Mouse (Mus musculus): ENCODE measurements at regions not wholly inside any gene's neighbourhood (a gene's known extent, or its start where the extent isn't known, plus 50 kb on each side); places are given as distances from the start of the nearest gene placed in this dataset.

DNA sequence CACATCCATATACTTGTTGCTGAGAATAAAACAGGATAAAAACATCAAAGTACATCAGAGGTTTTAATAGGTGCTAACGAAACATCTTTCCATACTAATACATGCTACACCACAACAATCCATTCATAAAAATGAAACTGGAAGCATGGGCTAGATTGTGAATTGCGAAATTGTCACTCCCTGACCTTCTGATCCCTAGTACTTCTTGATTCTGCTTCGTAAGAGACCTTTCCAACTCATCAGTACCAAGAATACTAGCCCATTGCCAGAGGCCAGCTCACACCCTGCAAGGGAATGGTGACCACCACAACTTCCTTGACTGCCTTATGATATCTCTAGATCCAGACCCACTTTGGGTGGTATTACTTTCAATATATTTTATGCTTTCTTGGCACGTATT lies 177.3 kb upstream of the Cdyl start:
- no peak for DNase-seq

DNA sequence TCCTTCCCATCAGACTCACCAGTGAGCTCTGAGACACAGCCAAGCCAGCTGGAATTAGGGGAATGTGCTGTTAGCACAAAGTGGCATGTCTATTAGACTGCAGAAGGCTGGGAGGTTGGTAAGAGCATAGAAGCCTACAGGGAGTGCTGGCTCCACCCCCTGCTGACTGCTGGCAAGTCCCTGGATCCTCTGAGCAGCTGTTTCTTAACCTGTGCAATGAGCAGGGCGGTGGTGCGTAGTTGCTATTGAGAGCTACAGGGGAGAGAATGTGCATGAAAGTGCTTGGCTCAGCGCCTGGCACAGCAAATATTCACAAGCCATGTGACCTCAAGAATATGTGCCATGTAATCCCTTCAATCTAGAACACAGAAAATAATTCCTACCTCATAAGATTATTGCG lies 173.5 kb upstream of the Cdyl start:
- peak; percentile 31 to 57 for DNase-seq

- peak; percentile 64 to 78 for DNase-seq
Observed at GRCm38 (mm10) chr13:35499776-35500175, 159.9 kb upstream of the Cdyl start.

DNA sequence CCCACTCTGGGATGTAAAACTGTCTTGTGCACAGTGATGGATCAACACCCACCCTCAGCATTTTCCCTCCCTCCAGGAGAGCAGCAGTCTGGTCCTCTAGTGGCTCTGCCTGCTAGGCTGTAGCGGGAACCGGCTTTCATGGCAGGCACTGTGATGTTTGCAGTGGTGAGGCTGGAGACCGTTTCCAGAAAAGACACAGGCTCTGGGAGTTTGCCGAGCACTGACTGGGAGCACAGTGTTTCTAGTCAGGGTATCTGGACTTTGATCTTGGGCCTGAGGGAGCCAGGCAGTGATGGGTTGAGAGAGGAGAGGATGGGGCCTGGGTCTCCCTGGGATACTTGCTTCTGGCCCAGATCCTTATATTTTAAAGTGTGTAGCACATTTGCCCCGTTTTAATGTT lies 158.7 kb upstream of the Cdyl start:
- peak; percentile 31 to 38 for DNase-seq

- DNase-seq = peak; percentile 83 to 86
Observed at GRCm38 (mm10) chr13:35501351-35502146, 158.1 kb upstream of the Cdyl start.

DNA sequence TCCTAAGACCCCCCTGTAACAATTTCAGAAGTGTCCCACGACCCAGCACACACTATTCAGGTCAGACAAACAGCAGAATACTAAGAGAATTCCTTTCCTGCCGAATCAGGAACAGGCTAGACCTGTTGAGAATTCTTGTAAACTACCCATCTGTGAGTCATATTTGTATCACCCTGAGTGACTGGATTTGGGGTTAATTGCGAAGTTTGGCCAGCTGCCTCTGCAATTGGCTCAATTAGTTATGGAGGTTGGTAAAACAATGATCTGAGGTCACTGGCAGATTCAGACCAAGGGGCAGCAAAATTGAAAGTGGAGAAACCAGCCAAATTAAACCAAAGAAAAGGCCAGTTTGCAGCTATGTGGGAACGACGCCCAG lies 157.5 kb upstream of the Cdyl start:
- peak in 1 of 2 experiments; percentile 42 for DNase-seq

DNA sequence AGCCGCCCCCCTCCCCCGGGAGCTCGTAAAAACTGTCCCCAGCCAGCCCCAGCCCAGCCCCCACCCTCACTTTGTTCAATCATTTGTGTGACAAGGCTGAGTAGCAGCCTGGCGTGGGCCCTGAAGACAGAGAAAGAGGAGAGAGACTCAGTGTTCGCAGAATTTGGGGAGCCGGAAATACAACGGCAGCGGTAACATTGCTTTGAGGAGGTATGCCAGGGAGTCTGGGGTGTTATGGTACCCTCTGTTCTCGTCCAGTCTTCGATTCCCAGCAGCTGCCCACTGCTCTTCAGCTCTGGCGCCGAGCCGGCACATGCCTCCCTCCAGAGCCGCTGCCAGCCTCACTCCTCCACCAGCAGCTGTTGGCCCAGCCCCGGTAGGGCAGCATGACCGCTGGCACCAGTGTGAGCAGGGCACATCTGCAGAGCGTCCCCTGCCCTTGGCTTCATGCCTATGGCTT lies 156.2 kb upstream of the Cdyl start:
- DNase-seq = peak; percentile 30 to 46

DNA sequence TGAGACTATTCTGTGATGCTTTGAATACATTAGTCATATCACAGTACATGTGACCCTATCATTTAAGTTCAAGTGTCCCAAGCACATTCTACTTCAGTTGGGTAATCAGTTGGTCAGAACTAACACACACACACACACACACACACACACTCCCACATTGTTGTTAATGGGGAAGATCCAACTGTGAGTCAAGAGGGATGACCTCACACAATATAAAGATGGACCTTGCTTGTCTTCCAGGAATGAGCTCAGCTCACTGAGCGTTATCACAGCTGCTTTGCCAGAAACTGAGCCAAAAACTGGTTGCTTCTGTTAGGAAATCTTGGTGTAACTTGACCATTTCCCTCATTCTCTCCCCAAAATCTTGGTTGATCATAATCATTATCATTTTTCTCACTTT lies 152.4 kb upstream of the Cdyl start:
- no peak for DNase-seq

- DNase-seq = no peak
Observed at GRCm38 (mm10) chr13:35512029-35512507, 147.6 kb upstream of the Cdyl start.

- no peak for DNase-seq
Observed at GRCm38 (mm10) chr13:35513120-35513519, 146.5 kb upstream of the Cdyl start.

DNA sequence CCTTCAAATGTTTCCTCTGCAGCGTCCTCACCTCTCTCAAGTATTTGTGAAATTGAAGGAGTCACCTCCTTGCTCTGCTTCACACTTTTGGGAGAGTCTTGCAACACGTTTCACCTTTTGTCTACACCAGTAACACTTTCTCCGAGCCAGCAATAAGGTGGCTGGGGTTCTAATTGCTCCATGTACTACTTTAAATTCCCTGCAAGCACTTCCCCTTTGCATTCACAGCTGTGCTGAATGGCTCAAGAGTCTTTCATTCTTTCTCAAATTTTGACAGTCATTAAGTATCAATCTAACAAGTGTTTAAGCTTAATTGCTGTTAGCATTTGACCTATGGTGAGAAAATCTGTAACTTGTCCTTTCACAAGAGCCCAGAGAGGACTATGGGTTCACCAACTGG lies 144.3 kb upstream of the Cdyl start:
- no peak for DNase-seq

- peak; percentile 40 to 57 for DNase-seq
Observed at GRCm38 (mm10) chr13:35517692-35518091, 141.9 kb upstream of the Cdyl start.

DNA sequence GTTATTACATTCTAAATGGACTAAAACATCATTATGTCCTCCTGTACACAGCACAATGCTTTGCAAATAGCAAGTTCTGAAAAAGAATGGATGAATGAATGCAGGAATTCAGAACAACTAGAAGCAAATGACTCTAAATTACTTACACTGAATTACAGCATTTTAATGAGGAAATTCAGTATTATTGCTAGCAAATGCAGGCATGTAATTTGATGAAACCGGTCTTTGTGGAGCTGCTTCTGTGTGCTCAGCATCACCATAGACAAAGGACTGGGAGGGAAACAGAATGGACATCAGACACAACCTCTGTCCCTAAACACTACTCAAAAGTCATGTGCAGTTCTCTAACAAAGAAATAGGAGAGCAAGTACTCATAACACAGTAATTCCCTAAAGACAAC lies 137.4 kb upstream of the Cdyl start:
- DNase-seq = no peak

GRCm38 (mm10) chr13:35529577-35529976 lies 130.1 kb upstream of the Cdyl start:
- no peak for DNase-seq

DNA sequence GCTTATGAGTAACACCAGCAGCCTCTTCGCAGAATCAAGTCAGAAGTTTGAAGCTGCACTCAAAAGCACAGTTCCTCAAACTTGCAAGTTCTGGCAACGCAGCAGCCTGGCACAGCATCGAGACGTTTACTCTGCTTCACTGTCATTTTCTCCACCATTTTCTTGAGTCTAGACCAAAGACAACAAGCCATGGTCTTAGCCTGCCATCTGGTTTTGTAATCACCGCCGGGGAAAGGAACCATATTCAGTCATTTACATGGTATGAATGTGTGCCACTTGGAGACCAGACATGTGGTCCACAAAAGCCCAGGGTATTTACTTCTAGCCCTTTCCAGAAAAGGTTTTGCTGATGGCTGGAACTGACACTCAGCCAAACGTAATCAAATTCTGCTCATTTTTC lies 122.5 kb upstream of the Cdyl start:
- peak in 1 of 2 experiments; percentile 4 for DNase-seq

- peak; percentile 75 to 84 for DNase-seq
Observed at GRCm38 (mm10) chr13:35537936-35538335, 121.7 kb upstream of the Cdyl start.

- DNase-seq = no peak
Observed at GRCm38 (mm10) chr13:35540433-35540832, 119.2 kb upstream of the Cdyl start.

- no peak for DNase-seq
Observed at GRCm38 (mm10) chr13:35541053-35541452, 118.6 kb upstream of the Cdyl start.

- no peak for DNase-seq
Observed at GRCm38 (mm10) chr13:35564006-35564405, 95.6 kb upstream of the Cdyl start.

DNA sequence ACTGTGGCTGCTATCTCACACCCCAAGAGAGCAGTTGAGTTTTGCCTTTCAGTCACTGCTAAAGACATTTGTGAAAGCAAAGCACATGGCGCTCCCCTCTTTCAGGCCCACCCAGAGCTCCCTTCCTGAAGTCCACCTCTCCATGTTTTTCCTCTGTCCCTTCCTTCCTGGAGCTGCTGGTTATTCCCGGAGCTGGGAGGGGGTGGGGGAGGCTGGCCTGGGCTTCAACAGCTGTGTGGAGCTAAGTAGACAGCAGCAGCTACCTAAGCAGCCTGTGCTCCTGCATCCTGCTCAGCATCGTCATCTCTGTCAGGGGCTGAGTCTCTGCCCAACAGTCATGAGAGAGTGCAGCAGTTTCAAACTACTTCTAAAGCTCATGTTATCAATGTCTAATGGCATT lies 78.0 kb upstream of the Cdyl start:
- no peak for DNase-seq

GRCm38 (mm10) chr13:35598003-35598402 lies 61.6 kb upstream of the Cdyl start:
- no peak for DNase-seq

DNA sequence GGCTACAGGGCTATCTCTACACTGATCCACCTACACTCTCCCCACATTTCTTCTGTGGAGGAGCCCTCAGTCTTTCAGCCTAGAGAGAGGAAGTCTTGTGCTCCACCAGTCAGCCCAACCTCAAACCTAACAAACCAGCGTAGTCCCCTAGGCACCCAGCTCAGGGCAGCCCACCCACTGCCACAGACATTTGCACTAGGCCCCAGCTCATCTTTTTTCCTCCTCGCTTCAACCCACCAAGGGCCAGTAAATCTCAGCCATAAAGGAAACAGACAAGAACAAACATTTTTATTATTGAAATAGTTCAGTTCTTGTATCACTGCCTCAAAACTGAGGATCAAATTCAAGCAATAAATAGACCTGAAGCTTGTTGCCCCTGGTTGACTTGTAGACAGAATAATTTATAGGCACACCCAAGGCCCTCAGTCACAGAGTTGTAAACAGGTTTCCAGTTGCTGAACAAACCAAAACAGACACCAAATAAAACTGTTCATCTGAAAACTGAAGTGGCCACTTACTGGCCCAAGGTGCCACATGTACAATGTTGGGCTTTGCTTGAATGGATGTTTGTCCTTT lies 58.0 kb upstream of the Cdyl start:
- no peak for DNase-seq

- DNase-seq = no peak
Observed at GRCm38 (mm10) chr13:35603080-35603479, 56.6 kb upstream of the Cdyl start.

DNA sequence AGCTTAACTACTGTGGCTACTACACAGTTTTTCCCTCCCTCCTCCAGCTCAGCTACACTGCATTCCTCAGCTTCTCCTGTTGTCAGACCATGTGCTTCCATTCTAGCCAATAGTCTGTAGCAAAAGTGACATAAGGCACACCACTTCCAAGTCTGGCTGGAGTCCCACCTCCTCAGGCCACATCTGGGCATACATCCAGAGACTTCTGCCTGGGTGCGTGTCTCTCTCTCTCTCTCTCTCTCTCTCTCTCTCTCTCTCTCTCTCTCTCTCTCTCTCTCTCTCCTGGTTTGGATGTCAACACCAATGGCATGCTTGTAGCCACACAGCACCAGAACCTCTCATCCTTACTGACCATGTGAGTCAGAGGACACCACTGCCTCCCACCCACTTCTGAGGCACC lies 55.6 kb upstream of the Cdyl start:
- DNase-seq = no peak
